Mouse (Mus musculus) adrenal gland, postnatal 0 days (tissue): Measurements from ENCODE around the gene Mapk9. TPM values are rescaled to one million over a fixed set of nuclear protein-coding genes. Genes with fewer than 3 reads are reported as not detected.

Source experiments
- microRNA-seq: library from miRNA; unstranded; fragments of <30 nt; microRNA quantifications from one replicate; pipeline ENCODE4, GENCODE M21; 2016; ENCODE audit warnings: borderline replicate concordance; ENCODE audit not compliant: insufficient number of aligned reads
- polyA plus RNA-seq: library from polyadenylated mRNA; unstranded; fragments of >200 nt; fragmentation: Nextera tagmentation; extraction: Ambion mirVana; gene quantifications from 2 replicates; pipeline ENCODE4 v1.2.1, GENCODE M21; 2015

Gene Mapk9
- 30.4 and 41.5 TPM in 2 replicates for polyA plus RNA-seq

DNA sequence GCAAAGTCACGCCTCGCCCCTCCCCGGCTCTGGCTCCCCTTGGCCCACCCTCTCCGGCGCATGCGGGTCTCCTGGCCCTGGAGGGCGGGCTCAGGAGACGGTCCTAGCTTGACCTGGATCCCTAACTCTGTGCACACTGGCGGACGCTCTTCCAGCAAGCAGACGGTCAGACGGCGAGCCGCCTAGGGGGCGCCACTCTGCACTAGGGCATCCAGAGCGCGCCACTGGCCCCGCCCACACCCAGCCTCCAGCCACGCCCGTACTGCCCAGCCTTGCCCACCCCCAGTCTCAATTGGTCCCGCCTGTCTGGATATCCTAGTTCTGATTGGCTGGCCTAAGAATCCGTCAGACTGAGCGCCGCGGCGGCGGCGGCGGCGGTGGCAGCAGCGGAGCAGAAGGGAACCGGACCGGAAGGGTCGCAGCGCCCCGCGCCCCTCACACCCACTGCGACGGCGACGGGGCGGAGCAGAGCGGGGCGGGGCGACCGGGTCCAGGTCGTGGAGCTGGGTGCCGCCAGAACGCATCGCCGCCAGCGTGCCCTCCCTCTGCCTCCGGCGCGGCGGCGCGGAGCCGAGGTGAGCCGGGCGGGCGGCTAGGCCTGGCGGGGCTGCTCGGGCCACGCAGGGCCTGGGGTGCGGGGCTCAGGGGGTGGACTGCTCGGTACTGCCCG is at the start of gene Mapk9:
Mapk9 (plus strand) TSS at position 351 of the 670 bp plus-strand sequence.

GRCm38 (mm10) chr11:49901659-49902458 is 55.3 kb downstream of the Mapk9 start, which contains the start of gene Rasgef1c:
Rasgef1c (plus strand) TSS chr11:49901835.

Small RNA genes lying within 50 kb of the gene (microRNA-seq; reads per million reads assigned to microRNA genes)
- gene Gm23492: not detected

Other genes starting within 250 kb of the Mapk9 start
- gene Flt4, start 237.5 kb upstream of the Mapk9 start, polyA plus RNA-seq: 3.2 and 6.6 TPM in 2 replicates
- gene Scgb3a1, start 183.1 kb upstream of the Mapk9 start, polyA plus RNA-seq: 0.47 and 0.92 TPM in 2 replicates
- 22.6 and 30.7 TPM in 2 replicates for gene Cnot6, start 134.0 kb upstream of the Mapk9 start, polyA plus RNA-seq
- gene Gfpt2, start 52.6 kb upstream of the Mapk9 start, polyA plus RNA-seq: 13.6 and 17.0 TPM in 2 replicates
- gene Rasgef1c, start 55.1 kb downstream of the Mapk9 start, polyA plus RNA-seq: 2.8 and 3.5 TPM in 2 replicates
- gene Rnf130, start 178.6 kb downstream of the Mapk9 start, polyA plus RNA-seq: 102 and 120 TPM in 2 replicates